In the genomic region with DNA sequence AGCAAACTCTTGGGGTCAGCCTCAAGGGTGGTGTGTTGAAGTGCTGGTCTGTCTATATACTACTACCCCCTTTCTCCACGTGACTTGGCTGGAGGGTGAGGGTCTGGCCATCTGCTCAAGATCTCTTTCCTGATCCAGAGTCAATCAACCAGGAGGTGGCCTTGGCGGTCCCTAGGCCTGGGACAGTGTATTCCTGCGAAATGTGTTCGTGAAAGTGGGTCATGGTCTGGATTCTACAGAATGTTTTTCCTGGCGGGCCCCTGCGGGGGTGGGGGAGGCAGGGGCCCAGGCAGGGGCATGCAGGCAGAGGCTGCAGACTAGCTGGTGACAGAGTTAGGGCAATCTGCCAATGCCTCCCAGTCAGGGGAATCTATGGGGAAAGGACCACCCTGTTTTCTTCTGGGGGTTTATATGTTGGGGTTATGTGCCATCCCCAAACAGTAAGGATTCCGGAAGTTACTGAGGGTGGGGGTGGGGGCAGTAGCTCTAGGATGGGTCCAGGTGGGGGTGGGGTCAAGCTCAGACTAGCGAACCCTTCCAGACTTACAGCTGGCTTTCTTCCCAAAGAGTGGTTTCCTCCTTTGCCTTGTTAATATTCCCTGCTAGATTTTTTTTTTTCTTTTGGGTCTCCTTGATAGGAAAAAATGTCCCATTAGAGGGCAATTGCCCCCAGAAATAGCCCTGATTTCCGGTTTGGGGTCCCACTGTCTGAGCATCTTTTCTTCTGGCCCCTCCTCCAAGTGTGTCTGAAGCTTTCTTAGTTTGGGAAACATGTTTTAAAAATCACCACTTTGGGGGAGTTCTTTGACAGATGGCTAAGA, we compare ENCODE assay signal across 9 mouse cellular contexts. TPM values are rescaled to one million over a fixed set of nuclear protein-coding genes. Genes with fewer than 3 reads are reported as not detected.
A peak's percentile ranks its signal among the peaks of the same experiment; 100 is the strongest.
DNase-seq lines count a peak whose midpoint lies in the region; ATAC-seq and TF ChIP-seq lines count a peak whose summit lies in the region.
"Had no signal": no experiment of that assay in that cellular context is flagged by ENCODE, and none has a peak within 500 bp of the region (broad histone marks: within the 10 kb centered on the region; RNA-seq: fewer than 3 reads in every experiment).

No protein-coding gene starts in this region.

- peaks cover 30% of the 10 kb centered on the region for H3K36me3 ChIP-seq in hindbrain, embryonic 13.5 days

- no peak for TF ChIP-seq CTCF in layer of hippocampus, adult 2 months (conservative IDR thresholded peaks at IDR 0.05)

- H3K27me3 ChIP-seq in hindbrain, embryonic 13.5 days = no peaks in the 10 kb centered on the region

- DNase-seq in layer of hippocampus, adult 2 months (ENCODE audit: low spot score in 2 of 2) = no peak
- no peak for DNase-seq in layer of hippocampus, postnatal 25 days (ENCODE audit: extremely low spot score in 1 of 2, low spot score in 1 of 2)
- DNase-seq in cerebellum, postnatal 25 days = peak; percentile 37 to 50
- peak; percentile 68 for DNase-seq in lung, postnatal 10 days
- no peak for DNase-seq in urinary bladder, postnatal 25 days (ENCODE audit: low spot score)
- DNase-seq in thymus, postnatal 10 days (ENCODE audit: low spot score in 2 of 2) = no peak

- peaks cover 87% of the 10 kb centered on the region for H3K4me1 ChIP-seq in hindbrain, embryonic 13.5 days (replicated peaks)

- WGBS in hindbrain, embryonic 13.5 days = 23% methylated on average over 9 of the region's 9 CpGs

- peak overlapping the region; percentile 52 for H3K9ac ChIP-seq in hindbrain, embryonic 13.5 days

- H3K9me3 ChIP-seq in hindbrain, embryonic 13.5 days = no peaks in the 10 kb centered on the region

- ATAC-seq in hindbrain, embryonic 13.5 days (ENCODE audit: low FRiP score) = 0 out of 2 replicates have a peak, but pooled peaks have one; percentile 3
- no peak for ATAC-seq in inflammation-experienced regulatory T-cells, adult 6 months

- peak overlapping the region; percentile 42 for H3K4me2 ChIP-seq in hindbrain, embryonic 13.5 days

- peak overlapping the region; percentile 74; the same call in 1 of the 2 replicates for H3K27ac ChIP-seq in layer of hippocampus, adult 2 months
- H3K27ac ChIP-seq in hindbrain, embryonic 13.5 days = peak overlapping the region; percentile 85

- H3K4me3 ChIP-seq in layer of hippocampus, adult 2 months = no peak overlapping the region
- peak overlapping the region; percentile 2; the same call in 1 of the 2 replicates for H3K4me3 ChIP-seq in hindbrain, embryonic 13.5 days

RNA-seq across cellular contexts. Expression of gene Lasp1, which starts 6.3 kb away (rescaled TPM):
- 10 to 100 TPM; 88.1 to 91.4 TPM for total RNA-seq in layer of hippocampus, adult 2 months (2021)
- total RNA-seq in layer of hippocampus, postnatal 25 days (2021) = 100 to 1,000 TPM; 102 to 114 TPM
- 131 and 137 TPM in 2 replicates for polyA plus RNA-seq in hindbrain, embryonic 13.5 days (2015; fragmentation: Nextera tagmentation; extraction: Ambion mirVana)
- polyA plus RNA-seq in inflammation-experienced regulatory T-cells, adult 6 months (2017; shearing (Covaris generic)) = 10 to 100 TPM; 38.6 to 64.7 (median 40.7) TPM

RNA-seq across cellular contexts. Expression of gene Rpl23, which starts 22.8 kb away (rescaled TPM):
- total RNA-seq in layer of hippocampus, adult 2 months (2021) = 100 to 1,000 TPM; 361 to 374 TPM
- total RNA-seq in layer of hippocampus, postnatal 25 days (2021) = 100 to 1,000 TPM; 327 to 397 TPM
- 369 and 380 TPM in 2 replicates for polyA plus RNA-seq in hindbrain, embryonic 13.5 days (2015; fragmentation: Nextera tagmentation; extraction: Ambion mirVana)
- 1,000 to 10,000 TPM in 2 of 3 experiments, 100 to 1,000 TPM in 1; 686 to 1,148 (median 1,072) TPM for polyA plus RNA-seq in inflammation-experienced regulatory T-cells, adult 6 months (2017; shearing (Covaris generic))

RNA-seq across cellular contexts. Expression of gene 1700001P01Rik, which starts 29.3 kb away (rescaled TPM):
- 1 to 10 TPM; 1.3 to 2.4 TPM for total RNA-seq in layer of hippocampus, adult 2 months (2021)
- 1 to 10 TPM in 1 of 2 experiments, under 1 TPM in 1; 0.63 to 1.3 TPM for total RNA-seq in layer of hippocampus, postnatal 25 days (2021)
- polyA plus RNA-seq in hindbrain, embryonic 13.5 days (2015; fragmentation: Nextera tagmentation; extraction: Ambion mirVana) = 0.68 and 0.79 TPM in 2 replicates
- under 1 TPM in 1 of 3 experiments, not detected in 2; 0.56 TPM for polyA plus RNA-seq in inflammation-experienced regulatory T-cells, adult 6 months (2017; shearing (Covaris generic))
- polyA plus RNA-seq: large intestine, adult 2 months had no signal

RNA-seq across cellular contexts. Expression of gene B230217C12Rik, which starts 35.5 kb away (rescaled TPM):
- total RNA-seq in layer of hippocampus, adult 2 months (2021) = 10 to 100 TPM; 67.8 to 72.6 TPM
- total RNA-seq in layer of hippocampus, postnatal 25 days (2021) = 10 to 100 TPM; 66.2 to 71.6 TPM
- polyA plus RNA-seq in hindbrain, embryonic 13.5 days (2015; fragmentation: Nextera tagmentation; extraction: Ambion mirVana) = 28.9 and 29.2 TPM in 2 replicates
- 1 to 10 TPM; 2.1 to 3.0 (median 2.3) TPM for polyA plus RNA-seq in inflammation-experienced regulatory T-cells, adult 6 months (2017; shearing (Covaris generic))

RNA-seq across cellular contexts. Expression of gene Cwc25, which starts 38.7 kb away (rescaled TPM):
- 10 to 100 TPM; 20.1 to 20.6 TPM for total RNA-seq in layer of hippocampus, adult 2 months (2021)
- 10 to 100 TPM; 19.2 to 20.6 TPM for total RNA-seq in layer of hippocampus, postnatal 25 days (2021)
- 17.6 and 18.3 TPM in 2 replicates for polyA plus RNA-seq in hindbrain, embryonic 13.5 days (2015; fragmentation: Nextera tagmentation; extraction: Ambion mirVana)
- 10 to 100 TPM; 23.0 to 28.1 (median 23.0) TPM for polyA plus RNA-seq in inflammation-experienced regulatory T-cells, adult 6 months (2017; shearing (Covaris generic))

Comparison
In these comparisons a context has a peak if more than half of its experiments do, and no peak if none do; other contexts are left out.
1. DNase-seq: peak in cerebellum, postnatal 25 days (2 of 2) and lung, postnatal 10 days (single experiment); none in layer of hippocampus, adult 2 months (0 of 2), layer of hippocampus, postnatal 25 days (0 of 2), urinary bladder, postnatal 25 days (single experiment) and thymus, postnatal 10 days (0 of 2).